Mouse (Mus musculus) liver, embryonic 13.5 days (tissue): ENCODE results near the gene Zfand3. TPM values are rescaled to one million over a fixed set of nuclear protein-coding genes. Genes with fewer than 3 reads are reported as not detected.

Source experiments
- ATAC-seq: fragments of 200-750 bp; cut with Nextera tagmentation; 2 replicates; pipeline ENCODE4 v1.8.0; 2017; ENCODE audit warnings: low read depth, mild to moderate bottlenecking, moderate number of reproducible peaks, moderate library complexity
- DNase-seq: peaks from one replicate; pipeline ENCODE4 v3.0.0; 2022
- H3K27ac ChIP-seq: fragments of 300-500 bp; sonication (generic); 2 replicates; pipeline ENCODE4 v1.5.1; 2015; ENCODE audit warnings: moderate library complexity, mild to moderate bottlenecking, inconsistent platforms
- H3K27me3 ChIP-seq: fragments of 300-500 bp; sonication (generic); 2 replicates; pipeline ENCODE4 v1.6.1; 2015; ENCODE audit warnings: mild to moderate bottlenecking, inconsistent platforms
- H3K36me3 ChIP-seq: fragments of 300-500 bp; sonication (generic); 2 replicates; pipeline ENCODE4 v1.6.1; 2015; ENCODE audit warnings: mild to moderate bottlenecking, inconsistent platforms
- H3K4me1 ChIP-seq: fragments of 300-500 bp; sonication (generic); replicated peaks from 2 replicates; pipeline ENCODE4 v1.6.1; 2015; ENCODE audit warnings: inconsistent platforms
- H3K4me2 ChIP-seq: fragments of 300-500 bp; sonication (generic); 2 replicates; pipeline ENCODE4 v1.6.1; 2015; ENCODE audit warnings: inconsistent platforms, mild to moderate bottlenecking, moderate library complexity
- H3K4me3 ChIP-seq: fragments of 300-500 bp; sonication (generic); replicated peaks from 2 replicates; pipeline ENCODE4 v1.5.1; 2015; ENCODE audit warnings: mild to moderate bottlenecking, inconsistent platforms
- H3K9ac ChIP-seq: fragments of 300-500 bp; sonication (generic); 2 replicates; pipeline ENCODE4 v1.6.1; 2015; ENCODE audit warnings: mild to moderate bottlenecking, inconsistent platforms
- H3K9me3 ChIP-seq: fragments of 300-500 bp; sonication (generic); replicated peaks from 2 replicates; pipeline ENCODE4 v1.6.1; 2016; ENCODE audit warnings: inconsistent platforms
- WGBS: fragments of 180-500 bp; shearing (Covaris S2); methylation state at CpG from one replicate; pipeline ENCODE4 v1.1.7; 2015; ENCODE audit not compliant: insufficient replicate concordance; 5-methylcytosine and 5-hydroxymethylcytosine counted together
- polyA plus RNA-seq: library from polyadenylated mRNA; unstranded; fragments of >200 nt; fragmentation: Nextera tagmentation; extraction: Ambion mirVana; gene quantifications from 2 replicates; pipeline ENCODE4 v1.2.1, GENCODE M21; 2015

The Zfand3 gene
- polyA plus RNA-seq, 1 experiment from 2014 or later, result 13.7 TPM

- 63% methylated on average over 5 of the region's 5 CpGs for WGBS
- Histone ChIP-seq H3K4me1 (peaks cover 5% of the 10 kb centered on the region; the same call in 1 of the 2 replicates), H3K4me2 (no peak overlapping the region), H3K4me3 (no peak overlapping the region), H3K9ac (no peak overlapping the region), H3K27ac (no peak overlapping the region), H3K27me3 (peaks cover 2% of the 10 kb centered on the region; the same call in 1 of the 2 replicates), H3K36me3 (no peaks in the 10 kb centered on the region), H3K9me3 (no peaks in the 10 kb centered on the region)
- ATAC-seq, result no peak
- no peak for DNase-seq
These were observed 21.3 kb upstream of the Zfand3 start for GRCm38 (mm10) chr17:29983190-29983589.

DNA sequence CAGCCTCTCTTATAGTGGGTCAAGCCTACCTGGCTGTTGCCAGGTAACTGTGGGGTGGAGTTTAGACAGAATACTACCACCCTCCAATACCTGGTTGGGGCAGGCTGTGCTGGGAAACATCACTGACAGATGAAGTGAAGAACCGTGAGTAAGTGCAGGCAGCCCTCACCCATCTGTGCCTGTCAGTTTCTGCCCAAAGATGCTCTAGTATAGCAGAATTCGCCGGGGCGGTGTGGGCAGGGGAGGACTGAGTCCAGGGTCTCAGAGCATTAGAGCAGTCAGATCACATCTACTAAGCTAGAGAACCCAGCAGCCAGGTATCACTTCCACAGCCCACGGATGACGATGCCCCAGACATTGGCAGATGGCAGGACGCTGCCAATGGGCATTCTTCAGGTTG, 19.6 kb upstream of the Zfand3 start:
- peaks cover 2% of the 10 kb centered on the region; the same call in 1 of the 2 replicates for H3K27me3 ChIP-seq
- H3K4me3 ChIP-seq, result no peak overlapping the region
- H3K9ac ChIP-seq, result no peak overlapping the region
- H3K36me3 ChIP-seq, result no peaks in the 10 kb centered on the region
- DNase-seq, result no peak
- H3K27ac ChIP-seq, result no peak overlapping the region
- ATAC-seq, result no peak
- peaks cover 12% of the 10 kb centered on the region for H3K4me1 ChIP-seq
- WGBS, result 71% methylated on average over 7 of the region's 7 CpGs
- H3K9me3 ChIP-seq, result no peaks in the 10 kb centered on the region
- H3K4me2 ChIP-seq, result no peak overlapping the region

GRCm38 (mm10) chr17:29985534-29985933, 19.0 kb upstream of the Zfand3 start:
- Histone ChIP-seq H3K9ac (no peak overlapping the region), H3K36me3 (no peaks in the 10 kb centered on the region), H3K4me1 (peaks cover 9% of the 10 kb centered on the region; the same call in 1 of the 2 replicates), H3K4me3 (no peak overlapping the region), H3K27me3 (peaks cover 2% of the 10 kb centered on the region; the same call in 1 of the 2 replicates), H3K9me3 (no peaks in the 10 kb centered on the region), H3K4me2 (no peak overlapping the region), H3K27ac (no peak overlapping the region)
- ATAC-seq (no peak), DNase-seq (no peak)
- WGBS, result 35% methylated on average over 3 of the region's 3 CpGs

GRCm38 (mm10) chr17:29988141-29988540, 16.4 kb upstream of the Zfand3 start:
- Histone ChIP-seq H3K9me3 (no peaks in the 10 kb centered on the region), H3K4me1 (peaks cover 9% of the 10 kb centered on the region; the same call in 1 of the 2 replicates), H3K4me2 (no peak overlapping the region), H3K4me3 (no peak overlapping the region), H3K36me3 (no peaks in the 10 kb centered on the region), H3K27ac (no peak overlapping the region), H3K9ac (no peak overlapping the region), H3K27me3 (peaks cover 2% of the 10 kb centered on the region; the same call in 1 of the 2 replicates)
- WGBS, result 24% methylated on average over 5 of the region's 5 CpGs
- no peak for ATAC-seq
- DNase-seq, result no peak

- WGBS, result 65% methylated on average over 5 of the region's 5 CpGs
These were observed 14.9 kb upstream of the Zfand3 start for GRCm38 (mm10) chr17:29989653-29990052.

DNA sequence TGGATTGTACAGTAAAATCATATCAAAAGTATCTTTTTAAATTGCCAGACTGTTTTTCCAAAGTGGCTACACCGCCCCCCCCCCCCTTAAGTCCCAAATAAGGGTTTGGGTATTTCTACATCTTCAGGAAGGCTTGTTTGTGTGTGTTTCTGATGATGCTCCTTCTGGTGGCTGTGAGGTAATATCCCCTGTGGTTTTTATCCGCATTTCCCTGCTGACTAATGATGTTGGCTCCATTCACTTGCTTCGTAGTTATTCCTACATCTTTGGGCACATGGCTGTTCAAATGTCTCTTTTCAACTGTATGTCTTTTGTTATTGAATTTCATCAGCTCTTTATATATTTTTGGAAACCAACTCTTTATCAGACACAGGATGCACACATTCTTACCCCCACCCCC, 14.4 kb upstream of the Zfand3 start:
- 71% methylated on average over 3 of the region's 3 CpGs for WGBS
- H3K4me1 ChIP-seq, result peaks cover 9% of the 10 kb centered on the region; the same call in 1 of the 2 replicates
- DNase-seq (no peak), ATAC-seq (no peak)
- H3K27me3 ChIP-seq, result no peaks in the 10 kb centered on the region; the same call in 1 of the 2 replicates
- H3K4me3 ChIP-seq, result no peak overlapping the region
- H3K27ac ChIP-seq, result no peak overlapping the region
- no peaks in the 10 kb centered on the region for H3K9me3 ChIP-seq
- H3K36me3 ChIP-seq, result no peaks in the 10 kb centered on the region
- no peak overlapping the region for H3K4me2 ChIP-seq
- no peak overlapping the region for H3K9ac ChIP-seq

More at GRCm38 (mm10) chr17:29989653-29990052, 14.9 kb upstream of the Zfand3 start:
- Histone ChIP-seq H3K4me1 (peaks cover 9% of the 10 kb centered on the region; the same call in 1 of the 2 replicates), H3K27ac (no peak overlapping the region), H3K4me3 (no peak overlapping the region), H3K9ac (no peak overlapping the region), H3K9me3 (no peaks in the 10 kb centered on the region), H3K36me3 (no peaks in the 10 kb centered on the region), H3K4me2 (no peak overlapping the region), H3K27me3 (no peaks in the 10 kb centered on the region; the same call in 1 of the 2 replicates)
- no peak for ATAC-seq
- no peak for DNase-seq

DNA sequence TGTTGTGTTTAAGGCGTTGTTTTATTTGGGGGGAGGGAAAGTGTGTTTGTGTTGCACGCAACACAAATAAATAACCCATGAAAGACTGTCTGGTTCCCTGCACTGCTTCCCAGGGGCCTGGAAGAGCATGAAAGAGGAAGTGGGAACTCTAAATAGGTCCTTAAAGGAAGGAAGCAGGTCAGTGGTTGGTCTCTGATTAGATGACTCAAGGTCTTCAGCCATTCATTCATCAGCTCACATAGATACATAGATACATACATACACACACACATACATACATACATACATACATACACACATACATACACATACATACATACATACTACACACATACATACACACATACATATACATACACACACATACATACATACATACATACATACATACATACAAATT, 13.7 kb upstream of the Zfand3 start:
- H3K4me1 ChIP-seq, result peaks cover 9% of the 10 kb centered on the region; the same call in 1 of the 2 replicates
- ATAC-seq (no peak), DNase-seq (no peak)
- H3K4me2 ChIP-seq, result no peak overlapping the region
- no peak overlapping the region for H3K4me3 ChIP-seq
- no peaks in the 10 kb centered on the region; the same call in 1 of the 2 replicates for H3K27me3 ChIP-seq
- H3K27ac ChIP-seq, result no peak overlapping the region
- no peaks in the 10 kb centered on the region for H3K36me3 ChIP-seq
- H3K9me3 ChIP-seq, result no peaks in the 10 kb centered on the region
- no peak overlapping the region for H3K9ac ChIP-seq
- 54% methylated on average over 2 of the region's 2 CpGs for WGBS

DNA sequence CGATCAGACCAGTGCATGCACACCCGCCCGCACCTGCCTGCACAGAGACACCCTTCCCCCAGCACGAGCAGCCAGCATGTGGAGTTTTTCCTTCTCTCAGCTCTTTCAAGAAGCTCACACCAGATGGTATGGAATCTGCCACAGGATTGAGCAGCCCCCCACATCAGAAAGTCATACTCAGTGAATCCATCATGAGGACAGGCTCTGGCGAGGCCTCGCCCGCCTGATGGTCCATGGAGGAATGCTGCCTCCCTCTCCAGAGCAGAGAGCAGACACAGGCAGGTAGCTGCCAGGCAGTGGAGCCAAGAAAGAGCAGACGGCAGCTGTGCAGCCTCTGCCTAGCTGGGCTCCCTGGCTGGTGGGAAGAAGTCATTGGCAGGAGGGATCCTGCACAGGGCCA, 11.0 kb upstream of the Zfand3 start:
- no peak overlapping the region for H3K4me3 ChIP-seq
- DNase-seq, result no peak
- no peaks in the 10 kb centered on the region for H3K9me3 ChIP-seq
- no peak overlapping the region for H3K27ac ChIP-seq
- no peak overlapping the region for H3K9ac ChIP-seq
- H3K4me1 ChIP-seq, result peaks cover 9% of the 10 kb centered on the region; the same call in 1 of the 2 replicates
- H3K4me2 ChIP-seq, result no peak overlapping the region
- 76% methylated on average over 8 of the region's 8 CpGs for WGBS
- H3K36me3 ChIP-seq, result no peaks in the 10 kb centered on the region
- H3K27me3 ChIP-seq, result no peaks in the 10 kb centered on the region
- no peak for ATAC-seq

GRCm38 (mm10) chr17:29994011-29994410, 10.5 kb upstream of the Zfand3 start:
- H3K27me3 ChIP-seq, result no peaks in the 10 kb centered on the region
- H3K4me2 ChIP-seq, result no peak overlapping the region
- no peaks in the 10 kb centered on the region for H3K9me3 ChIP-seq
- no peaks in the 10 kb centered on the region for H3K36me3 ChIP-seq
- H3K4me1 ChIP-seq, result peaks cover 7% of the 10 kb centered on the region; the same call in 1 of the 2 replicates
- ATAC-seq (no peak), DNase-seq (no peak)
- no peak overlapping the region for H3K27ac ChIP-seq
- H3K9ac ChIP-seq, result no peak overlapping the region
- H3K4me3 ChIP-seq, result no peak overlapping the region
- 70% methylated on average over 3 of the region's 3 CpGs for WGBS

DNA sequence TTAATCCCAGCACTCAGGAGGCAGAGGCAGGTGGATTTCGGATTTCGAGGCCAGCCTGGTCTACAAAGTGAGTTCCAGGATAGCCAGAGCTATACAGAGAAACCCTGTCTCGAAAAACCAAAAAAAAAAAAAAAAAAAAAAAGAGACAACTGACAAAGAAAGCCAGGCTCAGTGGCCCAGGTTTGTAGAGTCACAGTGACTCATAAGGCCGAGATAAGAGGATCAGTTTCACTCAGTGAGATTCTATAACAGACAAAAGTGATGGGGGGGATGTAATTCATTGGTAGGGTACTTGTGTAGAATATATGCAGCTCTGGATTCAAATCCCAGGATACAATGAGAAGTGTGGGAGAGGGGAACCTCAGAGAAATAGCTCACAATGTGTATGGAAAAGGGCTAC, 10.1 kb upstream of the Zfand3 start:
- Histone ChIP-seq H3K4me2 (no peak overlapping the region), H3K36me3 (no peaks in the 10 kb centered on the region), H3K27me3 (no peaks in the 10 kb centered on the region), H3K9me3 (no peaks in the 10 kb centered on the region), H3K4me3 (no peak overlapping the region), H3K4me1 (peaks cover 3% of the 10 kb centered on the region; the same call in 1 of the 2 replicates), H3K9ac (no peak overlapping the region), H3K27ac (no peak overlapping the region)
- WGBS, result 64% methylated on average over 4 of the region's 4 CpGs
- DNase-seq, result no peak
- ATAC-seq, result no peak

DNA sequence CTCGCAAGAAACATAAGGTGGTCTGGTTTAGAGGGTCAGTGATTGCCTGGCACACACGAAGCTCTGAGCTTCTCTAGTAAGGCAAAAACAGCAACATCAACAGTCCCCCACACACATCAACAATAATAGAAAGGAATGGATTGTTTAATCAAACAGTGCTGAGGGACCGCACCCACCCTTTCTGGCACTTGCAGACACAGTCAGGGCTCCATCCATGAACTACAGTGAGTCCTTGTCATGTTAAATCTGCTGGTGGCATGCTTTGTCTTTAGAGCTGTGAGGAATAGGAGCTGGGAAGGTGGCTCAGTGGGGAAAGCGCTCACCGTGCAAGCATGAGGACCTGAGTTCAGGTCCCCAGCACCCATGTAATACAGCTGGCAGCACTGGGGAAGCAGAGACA, 8.5 kb upstream of the Zfand3 start:
- Histone ChIP-seq H3K4me3 (no peak overlapping the region), H3K4me1 (no peaks in the 10 kb centered on the region), H3K9me3 (no peaks in the 10 kb centered on the region), H3K36me3 (no peaks in the 10 kb centered on the region), H3K27ac (no peak overlapping the region), H3K9ac (no peak overlapping the region), H3K27me3 (no peaks in the 10 kb centered on the region), H3K4me2 (no peak overlapping the region)
- 73% methylated on average over 5 of the region's 5 CpGs for WGBS
- ATAC-seq, result no peak
- no peak for DNase-seq

DNA sequence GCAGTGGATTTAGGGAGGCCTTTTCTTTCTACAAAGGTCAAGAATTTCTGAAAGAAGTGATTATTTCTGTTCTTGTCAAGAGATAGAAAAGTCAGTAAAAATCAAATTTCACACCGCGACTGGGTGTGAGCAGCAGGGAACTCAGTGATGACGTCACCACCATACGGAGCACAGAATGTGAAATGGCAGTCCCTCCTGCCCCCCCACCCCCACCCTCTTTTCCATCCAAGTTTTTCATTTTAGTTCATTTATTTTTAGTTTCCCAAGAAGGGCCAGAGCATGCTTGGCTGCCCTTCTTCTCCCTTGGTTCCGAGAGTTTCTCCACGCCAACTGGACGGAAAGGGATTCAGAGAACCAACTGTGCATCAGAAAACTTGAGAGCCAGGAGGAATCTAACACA, 6.8 kb upstream of the Zfand3 start:
- Histone ChIP-seq H3K4me2 (no peak overlapping the region), H3K27ac (no peak overlapping the region), H3K36me3 (no peaks in the 10 kb centered on the region), H3K4me3 (no peak overlapping the region), H3K27me3 (no peaks in the 10 kb centered on the region), H3K4me1 (no peaks in the 10 kb centered on the region), H3K9ac (no peak overlapping the region), H3K9me3 (no peaks in the 10 kb centered on the region)
- DNase-seq (no peak), ATAC-seq (no peak)
- 78% methylated on average over 7 of the region's 7 CpGs for WGBS
